Mouse (Mus musculus): ENCODE results near the gene Agap2. TPM values are rescaled to one million over a fixed set of nuclear protein-coding genes. Genes with fewer than 3 reads are reported as not detected.
"Not testable (repeated sequence)": the region's sequence is repeated elsewhere in the genome, so short reads cannot be mapped to it uniquely, and the experiment has no call there.

Agap2 gene
- polyA plus RNA-seq, 1 experiment from 2014 or later = 0.26 TPM

- H3K9ac ChIP-seq (ENCODE audit: low read length) = no peak overlapping the region
- no peak overlapping the region for H3K4me2 ChIP-seq (ENCODE audit: low read length)
- 88% methylated on average over 20 of the region's 20 CpGs for WGBS
- no peak overlapping the region for H3K27ac ChIP-seq (ENCODE audit: low read depth)
- DNase-seq (ENCODE audit: low spot score) (no peak), ATAC-seq (replicated peaks; ENCODE audit: low FRiP score, low TSS enrichment, low read depth) (no peak)
- H3K27me3 ChIP-seq (replicated peaks; ENCODE audit: control insufficient read depth, insufficient read depth, low read length) = peaks cover 12% of the 10 kb centered on the region; the same call in 1 of the 2 replicates
- no peaks in the 10 kb centered on the region for H3K9me3 ChIP-seq (ENCODE audit: control insufficient read depth, low read length)
- no peak overlapping the region for H3K4me3 ChIP-seq (ENCODE audit: low read depth, low read length)
- peaks cover 21% of the 10 kb centered on the region for H3K36me3 ChIP-seq (ENCODE audit: control insufficient read depth, insufficient read depth, low read length)
- H3K4me1 ChIP-seq (replicated peaks; ENCODE audit: control insufficient read depth, insufficient read depth, low read length) = peaks cover 10% of the 10 kb centered on the region
These were observed 18.6 kb upstream of the Agap2 start for GRCm38 (mm10) chr10:127056490-127056889.

DNA sequence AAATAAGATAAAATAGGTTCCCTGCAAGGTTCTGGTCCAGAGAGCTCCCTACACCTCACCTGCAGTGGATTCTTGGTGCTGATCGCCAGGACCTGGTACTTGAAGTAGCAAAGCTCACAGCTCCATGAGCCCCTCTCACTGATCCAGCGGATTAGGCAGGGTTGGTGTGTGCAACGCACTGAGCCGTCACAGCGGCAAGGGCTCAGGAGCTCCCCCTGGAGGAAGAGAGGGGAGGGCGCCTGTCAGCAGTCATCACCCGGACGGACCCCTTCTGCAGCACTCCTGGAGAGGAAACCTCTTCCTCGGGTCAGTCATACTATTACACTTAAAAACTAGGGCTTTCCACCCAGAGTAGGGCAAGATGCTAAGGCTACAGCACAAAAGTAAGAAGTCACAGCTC, 16.9 kb upstream of the Agap2 start:
- no peak overlapping the region for H3K9ac ChIP-seq (ENCODE audit: low read length)
- H3K4me2 ChIP-seq (ENCODE audit: low read length) = peak overlapping the region; percentile 85
- 0 out of 2 replicates have a peak, but pooled peaks cover 3% of the 10 kb centered on the region for H3K27me3 ChIP-seq (replicated peaks; ENCODE audit: control insufficient read depth, insufficient read depth, low read length)
- H3K27ac ChIP-seq (ENCODE audit: low read depth) = no peak overlapping the region
- ATAC-seq (replicated peaks; ENCODE audit: low FRiP score, low TSS enrichment, low read depth) (no peak), DNase-seq (ENCODE audit: low spot score) (peak; percentile 91)
- H3K36me3 ChIP-seq (ENCODE audit: control insufficient read depth, insufficient read depth, low read length) = peaks cover 21% of the 10 kb centered on the region
- WGBS = under 1% methylated on average over 9 of the region's 9 CpGs
- H3K9me3 ChIP-seq (ENCODE audit: control insufficient read depth, low read length) = no peaks in the 10 kb centered on the region
- H3K4me1 ChIP-seq (replicated peaks; ENCODE audit: control insufficient read depth, insufficient read depth, low read length) = peaks cover 18% of the 10 kb centered on the region
- H3K4me3 ChIP-seq (ENCODE audit: low read depth, low read length) = peak overlapping the region; percentile 68

GRCm38 (mm10) chr10:127058708-127059107, 16.4 kb upstream of the Agap2 start:
- H3K9ac ChIP-seq (ENCODE audit: low read length) = no peak overlapping the region
- peaks cover 21% of the 10 kb centered on the region for H3K36me3 ChIP-seq (ENCODE audit: control insufficient read depth, insufficient read depth, low read length)
- peak overlapping the region; percentile 68 for H3K4me3 ChIP-seq (ENCODE audit: low read depth, low read length)
- H3K27ac ChIP-seq (ENCODE audit: low read depth) = no peak overlapping the region
- 0 out of 2 replicates have a peak, but pooled peaks cover 3% of the 10 kb centered on the region for H3K27me3 ChIP-seq (replicated peaks; ENCODE audit: control insufficient read depth, insufficient read depth, low read length)
- ATAC-seq (replicated peaks; ENCODE audit: low FRiP score, low TSS enrichment, low read depth) (no peak), DNase-seq (ENCODE audit: low spot score) (no peak)
- WGBS = 8% methylated on average over 8 of the region's 8 CpGs
- H3K9me3 ChIP-seq (ENCODE audit: control insufficient read depth, low read length) = no peaks in the 10 kb centered on the region
- peak overlapping the region; percentile 85 for H3K4me2 ChIP-seq (ENCODE audit: low read length)
- peaks cover 18% of the 10 kb centered on the region for H3K4me1 ChIP-seq (replicated peaks; ENCODE audit: control insufficient read depth, insufficient read depth, low read length)

GRCm38 (mm10) chr10:127059174-127059967, 15.7 kb upstream of the Agap2 start:
- peaks cover 17% of the 10 kb centered on the region for H3K36me3 ChIP-seq (ENCODE audit: control insufficient read depth, insufficient read depth, low read length)
- H3K27me3 ChIP-seq (replicated peaks; ENCODE audit: control insufficient read depth, insufficient read depth, low read length) = 0 out of 2 replicates have a peak, but pooled peaks cover 3% of the 10 kb centered on the region
- no peaks in the 10 kb centered on the region for H3K9me3 ChIP-seq (ENCODE audit: control insufficient read depth, low read length)
- under 1% methylated on average over 63 of the region's 92 CpGs for WGBS
- H3K4me2 ChIP-seq (ENCODE audit: low read length) = peak overlapping the region; percentile 85
- H3K4me1 ChIP-seq (replicated peaks; ENCODE audit: control insufficient read depth, insufficient read depth, low read length) = peaks cover 18% of the 10 kb centered on the region
- H3K27ac ChIP-seq (ENCODE audit: low read depth) = 0 out of 2 replicates have a peak overlapping the region, but pooled peaks have one; percentile 47
- peak overlapping the region; percentile 77 for H3K9ac ChIP-seq (ENCODE audit: low read length)
- ATAC-seq (replicated peaks; ENCODE audit: low FRiP score, low TSS enrichment, low read depth) (no peak), DNase-seq (ENCODE audit: low spot score) (no peak)
- H3K4me3 ChIP-seq (ENCODE audit: low read depth, low read length) = peak overlapping the region; percentile 68

DNA sequence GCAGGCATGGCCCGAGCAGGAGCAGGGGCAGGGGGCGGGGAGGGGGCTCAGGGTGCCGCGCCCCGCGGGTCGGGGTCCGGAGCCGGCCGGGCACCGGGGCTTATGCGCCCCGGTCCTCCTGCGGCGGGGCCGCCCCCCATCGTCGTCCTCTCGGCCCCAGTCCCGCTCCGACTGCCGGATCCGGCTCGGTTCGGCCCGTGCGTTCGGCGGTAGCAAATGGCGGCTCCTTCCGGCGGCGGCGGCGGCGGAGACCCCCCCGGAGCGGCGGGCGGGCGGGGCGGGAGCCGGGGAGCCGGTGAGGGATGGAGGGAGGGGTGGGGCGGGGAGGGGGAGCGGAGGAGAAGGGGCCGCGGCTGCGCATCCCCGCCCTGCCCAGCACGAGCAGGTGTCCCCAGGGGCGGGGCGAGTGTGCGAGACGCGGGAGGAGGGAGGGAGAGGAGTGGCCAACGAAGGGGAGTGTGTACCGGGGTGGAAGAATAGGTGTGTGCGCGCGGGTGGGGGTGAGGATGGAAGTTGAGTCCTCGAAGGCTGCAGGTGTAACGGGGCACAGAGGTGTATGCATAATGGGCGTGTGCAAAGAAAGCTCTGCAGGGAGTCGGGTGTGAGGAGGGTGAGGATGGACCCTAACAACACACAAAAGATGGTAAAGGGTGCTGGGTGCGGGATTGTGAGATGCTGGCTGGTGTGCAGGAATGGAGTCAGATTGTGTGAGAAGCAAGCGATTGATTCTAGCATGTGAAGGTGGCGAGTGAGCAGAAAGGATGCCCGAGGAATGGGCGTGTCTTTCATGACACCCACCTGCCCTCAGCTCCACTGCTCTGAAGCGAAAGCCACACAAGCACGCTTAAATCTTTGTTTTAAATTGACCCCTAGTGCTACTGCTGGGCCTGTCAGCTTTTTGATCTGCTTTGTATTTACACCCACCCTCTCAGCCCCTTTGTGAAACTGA, 14.8 kb upstream of the Agap2 start, which contains the start of gene March9:
Gene March9 (minus strand): TSS at position 217 of the 949 bp plus-strand sequence.
- Histone ChIP-seq H3K4me2 (ENCODE audit: low read length) (peak within 1 kb of the TSS; percentile 85), H3K9ac (ENCODE audit: low read length) (peak within 1 kb of the TSS; percentile 77), H3K9me3 (ENCODE audit: control insufficient read depth, low read length) (no peaks in the 10 kb centered on the region), H3K27me3 (replicated peaks; ENCODE audit: control insufficient read depth, insufficient read depth, low read length) (0 out of 2 replicates have a peak, but pooled peaks cover 3% of the 10 kb centered on the region), H3K36me3 (ENCODE audit: control insufficient read depth, insufficient read depth, low read length) (peaks cover 22% of the 10 kb centered on the region), H3K4me1 (replicated peaks; ENCODE audit: control insufficient read depth, insufficient read depth, low read length) (peaks cover 25% of the 10 kb centered on the region), H3K4me3 (ENCODE audit: low read depth, low read length) (peak within 1 kb of the TSS; percentile 68), H3K27ac (ENCODE audit: low read depth) (0 out of 2 replicates have a peak within 1 kb of the TSS, but pooled peaks have one; percentile 47)
- 2% methylated on average over 56 of the region's 72 CpGs for WGBS
- DNase-seq (ENCODE audit: low spot score) (peak; percentile 82), ATAC-seq (replicated peaks; ENCODE audit: low FRiP score, low TSS enrichment, low read depth) (peak; percentile 17)

- Histone ChIP-seq H3K4me1 (replicated peaks; ENCODE audit: control insufficient read depth, insufficient read depth, low read length) (peaks cover 26% of the 10 kb centered on the region), H3K4me2 (ENCODE audit: low read length) (no peak overlapping the region), H3K9ac (ENCODE audit: low read length) (no peak overlapping the region), H3K27ac (ENCODE audit: low read depth) (no peak overlapping the region), H3K9me3 (ENCODE audit: control insufficient read depth, low read length) (no peaks in the 10 kb centered on the region), H3K36me3 (ENCODE audit: control insufficient read depth, insufficient read depth, low read length) (peaks cover 22% of the 10 kb centered on the region), H3K4me3 (ENCODE audit: low read depth, low read length) (no peak overlapping the region), H3K27me3 (replicated peaks; ENCODE audit: control insufficient read depth, insufficient read depth, low read length) (0 out of 2 replicates have a peak, but pooled peaks cover 3% of the 10 kb centered on the region)
- DNase-seq (ENCODE audit: low spot score) (no peak), ATAC-seq (replicated peaks; ENCODE audit: low FRiP score, low TSS enrichment, low read depth) (no peak)
- whole genome bisulfite sequencing = 49% methylated on average over 5 of the region's 5 CpGs
These were observed 14.0 kb upstream of the Agap2 start for GRCm38 (mm10) chr10:127061085-127061484.

DNA sequence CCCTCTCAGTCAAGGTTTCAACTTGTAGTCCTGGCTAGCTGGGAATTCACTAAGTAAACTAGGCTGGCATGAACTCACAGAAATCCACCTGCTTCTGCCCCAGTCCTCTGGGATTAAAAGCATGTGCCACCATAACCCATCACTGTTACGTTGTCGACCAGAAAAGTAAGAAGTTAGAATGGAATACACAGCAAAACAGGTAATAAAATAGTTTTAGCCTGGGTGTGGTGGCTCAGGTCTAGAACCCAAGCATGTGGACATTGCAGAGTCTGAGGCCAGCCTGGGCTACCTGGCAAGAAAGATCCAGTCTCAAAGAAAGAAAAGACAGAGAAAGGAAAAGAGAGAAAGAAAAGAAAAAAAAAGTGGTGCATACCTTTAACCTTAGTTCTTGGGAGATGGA, 13.6 kb upstream of the Agap2 start:
- DNase-seq (ENCODE audit: low spot score) (no peak), ATAC-seq (replicated peaks; ENCODE audit: low FRiP score, low TSS enrichment, low read depth) (no peak)
- Histone ChIP-seq H3K36me3 (ENCODE audit: control insufficient read depth, insufficient read depth, low read length) (peaks cover 22% of the 10 kb centered on the region), H3K27me3 (replicated peaks; ENCODE audit: control insufficient read depth, insufficient read depth, low read length) (0 out of 2 replicates have a peak, but pooled peaks cover 3% of the 10 kb centered on the region), H3K9ac (ENCODE audit: low read length) (no peak overlapping the region), H3K4me3 (ENCODE audit: low read depth, low read length) (no peak overlapping the region), H3K27ac (ENCODE audit: low read depth) (no peak overlapping the region), H3K9me3 (ENCODE audit: control insufficient read depth, low read length) (no peaks in the 10 kb centered on the region), H3K4me1 (replicated peaks; ENCODE audit: control insufficient read depth, insufficient read depth, low read length) (peaks cover 26% of the 10 kb centered on the region), H3K4me2 (ENCODE audit: low read length) (no peak overlapping the region)
- 71% methylated on average over 2 of the region's 2 CpGs for WGBS

DNA sequence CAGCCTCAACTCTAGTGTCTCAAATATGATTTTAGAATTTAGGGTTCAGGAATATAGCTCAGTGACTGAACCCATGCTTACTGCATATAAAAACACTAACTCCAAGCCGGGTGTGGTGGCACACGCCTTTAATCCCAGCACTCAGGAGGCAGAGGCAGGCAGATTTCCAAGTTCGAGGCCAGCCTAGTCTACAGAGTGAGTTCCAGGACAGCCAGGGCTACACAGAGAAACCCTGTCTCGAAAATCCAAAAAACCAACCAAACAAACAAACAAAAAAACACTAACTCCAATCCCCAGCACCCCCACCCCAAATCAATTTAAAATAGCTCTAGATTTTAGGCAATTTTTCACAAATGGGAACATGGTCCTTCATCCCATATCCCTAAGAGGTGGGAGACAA, 13.0 kb upstream of the Agap2 start:
- ATAC-seq (replicated peaks; ENCODE audit: low FRiP score, low TSS enrichment, low read depth); H3K4me3 ChIP-seq (ENCODE audit: low read depth, low read length); H3K27me3 ChIP-seq (replicated peaks; ENCODE audit: control insufficient read depth, insufficient read depth, low read length); DNase-seq (ENCODE audit: low spot score); H3K4me2 ChIP-seq (ENCODE audit: low read length); H3K27ac ChIP-seq (ENCODE audit: low read depth); H3K9ac ChIP-seq (ENCODE audit: low read length); H3K9me3 ChIP-seq (ENCODE audit: control insufficient read depth, low read length): not testable (repeated sequence)
- 85% methylated on average over 4 of the region's 4 CpGs for WGBS
- Histone ChIP-seq H3K4me1 (replicated peaks; ENCODE audit: control insufficient read depth, insufficient read depth, low read length) (peaks cover 26% of the 10 kb centered on the region), H3K36me3 (ENCODE audit: control insufficient read depth, insufficient read depth, low read length) (peaks cover 27% of the 10 kb centered on the region)

All from intestine, embryonic 14.5 days (tissue).